Mouse (Mus musculus) small intestine, adult 2 months (tissue): ENCODE results near the gene Cacna1d. TPM values are rescaled to one million over a fixed set of nuclear protein-coding genes. Genes with fewer than 3 reads are reported as not detected.

Source experiments
- H3K27ac ChIP-seq: fragments of 200-500 bp; 2 replicates; pipeline ENCODE4 v1.5.1; 2012; ENCODE audit warnings: low read depth, low read length, control low read depth, inconsistent platforms; ENCODE audit not compliant: insufficient read depth
- H3K27me3 ChIP-seq: fragments of 200-500 bp; 2 replicates; pipeline ENCODE4 v1.6.1; 2012; ENCODE audit warnings: mild to moderate bottlenecking, moderate library complexity, low read length, inconsistent platforms; ENCODE audit not compliant: control insufficient read depth, insufficient read depth
- H3K36me3 ChIP-seq: fragments of 200-500 bp; 2 replicates; pipeline ENCODE4 v1.6.1; 2012; ENCODE audit warnings: mild to moderate bottlenecking, low read length, control low read depth, inconsistent platforms; ENCODE audit not compliant: control insufficient read depth, insufficient read depth
- H3K4me1 ChIP-seq: fragments of 200-500 bp; 2 replicates; pipeline ENCODE4 v1.6.1; 2012; ENCODE audit warnings: low read length, inconsistent platforms, mixed read lengths; ENCODE audit not compliant: control insufficient read depth, insufficient read depth, insufficient read length
- H3K4me3 ChIP-seq: fragments of 200-500 bp; 2 replicates; pipeline ENCODE4 v1.5.1; 2012; ENCODE audit warnings: low read depth, mild to moderate bottlenecking, control low read depth, inconsistent platforms, low read length, moderate library complexity
- CTCF ChIP-seq: fragments of 200-500 bp; IDR thresholded peaks from 2 replicates; pipeline ENCODE4 v1.5.1; 2012; ENCODE audit warnings: low read depth, mild to moderate bottlenecking, control low read depth, inconsistent platforms, low read length, moderate library complexity, mixed read lengths; ENCODE audit not compliant: insufficient replicate concordance, insufficient read length; ENCODE audit errors: extremely low read depth
- POLR2A ChIP-seq: fragments of 200-500 bp; IDR thresholded peaks from 2 replicates; pipeline ENCODE4 v1.6.1; 2012; ENCODE audit warnings: low read depth, mild to moderate bottlenecking, control low read depth, inconsistent platforms, low read length, moderate library complexity
- WGBS: fragments of 180-500 bp; shearing (Covaris S2); methylation state at CpG from one replicate; pipeline ENCODE4 v1.1.7; 2018; 5-methylcytosine and 5-hydroxymethylcytosine counted together
- polyA plus RNA-seq: library from polyadenylated mRNA; depleted of rRNA; stranded (reverse); fragments of >200 nt; gene quantifications from 2 replicates; pipeline ENCODE4 v1.2.3, GENCODE M21; 2012

Gene Cacna1d
- polyA plus RNA-seq, 1 experiment = 2.3 TPM

GRCm38 (mm10) chr14:30196959-30197358 lies 294.3 kb downstream of the Cacna1d start:
- Histone ChIP-seq H3K4me1 (no peaks in the 10 kb centered on the region), H3K36me3 (no peaks in the 10 kb centered on the region), H3K27me3 (no peaks in the 10 kb centered on the region), H3K27ac (no peak overlapping the region), H3K4me3 (no peak overlapping the region)
- TF ChIP-seq CTCF (no peak), POLR2A (no peak)
- 24% methylated on average over 1 of the region's 1 CpGs for WGBS

GRCm38 (mm10) chr14:30196235-30196634 lies 295.0 kb downstream of the Cacna1d start:
- Histone ChIP-seq H3K27me3 (no peaks in the 10 kb centered on the region), H3K27ac (no peak overlapping the region), H3K4me1 (no peaks in the 10 kb centered on the region), H3K4me3 (no peak overlapping the region), H3K36me3 (no peaks in the 10 kb centered on the region)
- WGBS = 50% methylated on average over 5 of the region's 5 CpGs
- TF ChIP-seq CTCF (no peak), POLR2A (no peak)

- H3K27me3 ChIP-seq = no peaks in the 10 kb centered on the region
- TF ChIP-seq POLR2A (no peak), CTCF (no peak)
- WGBS = 84% methylated on average over 5 of the region's 5 CpGs
- no peak overlapping the region for H3K4me3 ChIP-seq
- H3K36me3 ChIP-seq = no peaks in the 10 kb centered on the region
- H3K27ac ChIP-seq = no peak overlapping the region
- H3K4me1 ChIP-seq = no peaks in the 10 kb centered on the region
Measured at GRCm38 (mm10) chr14:30190308-30190971, 300.8 kb downstream of the Cacna1d start.

DNA sequence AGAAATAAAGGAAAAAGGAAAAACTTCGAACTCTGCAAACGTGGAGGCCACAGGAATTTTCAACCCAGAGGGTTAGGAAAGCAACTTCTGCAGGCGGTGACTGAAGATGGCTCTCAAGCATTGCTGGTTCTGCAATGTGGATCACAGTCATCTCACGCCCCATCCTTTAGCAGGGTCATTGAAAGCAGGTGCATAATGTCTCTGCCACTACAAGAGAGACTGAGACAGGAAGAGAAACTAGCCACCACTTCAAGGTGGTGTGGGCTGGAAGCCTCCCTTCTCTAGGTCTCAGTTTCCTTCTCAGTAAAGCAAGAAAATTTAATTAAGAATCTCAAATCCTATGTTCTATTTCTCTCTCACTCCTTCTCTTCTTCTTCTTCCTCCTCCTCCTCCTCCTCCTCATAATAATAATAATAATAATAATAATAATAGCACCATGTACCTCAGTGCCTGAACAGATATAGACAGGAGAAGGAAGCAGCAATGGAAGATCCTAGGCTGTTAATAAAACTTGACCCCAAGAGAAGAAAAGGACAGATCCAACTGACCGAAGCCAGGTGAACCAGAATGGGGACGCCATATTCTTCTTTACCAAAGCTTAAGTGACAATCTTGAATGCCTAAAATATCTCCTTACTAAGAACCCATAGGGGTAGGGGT lies 305.5 kb downstream of the Cacna1d start:
- TF ChIP-seq POLR2A = no peak
- TF ChIP-seq CTCF = no peak
- Histone ChIP-seq H3K4me3 (no peak overlapping the region), H3K27me3 (no peaks in the 10 kb centered on the region), H3K4me1 (0 out of 2 replicates have a peak, but pooled peaks cover 2% of the 10 kb centered on the region), H3K36me3 (no peaks in the 10 kb centered on the region), H3K27ac (peak overlapping the region; percentile 61)
- WGBS = 83% methylated on average over 6 of the region's 6 CpGs

GRCm38 (mm10) chr14:30184445-30185152 lies 306.7 kb downstream of the Cacna1d start:
- 59% methylated on average over 13 of the region's 13 CpGs for WGBS
- H3K4me3 ChIP-seq = no peak overlapping the region

DNA sequence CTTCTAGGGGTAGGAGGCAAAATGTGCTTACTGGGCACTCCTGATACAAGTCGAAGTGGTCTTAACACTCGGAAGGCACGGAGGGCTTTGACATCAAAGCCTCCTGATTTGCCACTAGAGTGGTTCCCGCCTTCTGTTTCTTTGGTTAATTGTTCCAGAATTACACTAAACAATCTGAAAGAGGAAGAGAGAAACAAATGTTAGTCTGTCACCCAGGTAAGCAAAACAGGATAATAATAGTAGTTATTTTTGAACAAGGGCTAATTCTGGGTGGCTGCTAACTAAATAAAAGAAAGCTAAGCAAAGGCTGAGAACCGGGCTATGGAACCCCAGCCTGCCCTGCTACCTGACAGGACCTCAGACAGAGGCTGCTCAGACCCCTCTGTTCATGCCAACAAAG lies 307.2 kb downstream of the Cacna1d start:
- Histone ChIP-seq H3K4me3 (no peak overlapping the region), H3K4me1 (0 out of 2 replicates have a peak, but pooled peaks cover 2% of the 10 kb centered on the region), H3K27me3 (no peaks in the 10 kb centered on the region), H3K27ac (peak overlapping the region; percentile 74), H3K36me3 (no peaks in the 10 kb centered on the region)
- 77% methylated on average over 5 of the region's 5 CpGs for WGBS
- no peak for TF ChIP-seq POLR2A

More at GRCm38 (mm10) chr14:30184445-30185152, 306.7 kb downstream of the Cacna1d start:
- TF ChIP-seq POLR2A (no peak), CTCF (no peak)
- H3K27me3 ChIP-seq = no peaks in the 10 kb centered on the region
- H3K4me1 ChIP-seq = 0 out of 2 replicates have a peak, but pooled peaks cover 2% of the 10 kb centered on the region
- H3K36me3 ChIP-seq = no peaks in the 10 kb centered on the region
- H3K27ac ChIP-seq = peak overlapping the region; percentile 74

DNA sequence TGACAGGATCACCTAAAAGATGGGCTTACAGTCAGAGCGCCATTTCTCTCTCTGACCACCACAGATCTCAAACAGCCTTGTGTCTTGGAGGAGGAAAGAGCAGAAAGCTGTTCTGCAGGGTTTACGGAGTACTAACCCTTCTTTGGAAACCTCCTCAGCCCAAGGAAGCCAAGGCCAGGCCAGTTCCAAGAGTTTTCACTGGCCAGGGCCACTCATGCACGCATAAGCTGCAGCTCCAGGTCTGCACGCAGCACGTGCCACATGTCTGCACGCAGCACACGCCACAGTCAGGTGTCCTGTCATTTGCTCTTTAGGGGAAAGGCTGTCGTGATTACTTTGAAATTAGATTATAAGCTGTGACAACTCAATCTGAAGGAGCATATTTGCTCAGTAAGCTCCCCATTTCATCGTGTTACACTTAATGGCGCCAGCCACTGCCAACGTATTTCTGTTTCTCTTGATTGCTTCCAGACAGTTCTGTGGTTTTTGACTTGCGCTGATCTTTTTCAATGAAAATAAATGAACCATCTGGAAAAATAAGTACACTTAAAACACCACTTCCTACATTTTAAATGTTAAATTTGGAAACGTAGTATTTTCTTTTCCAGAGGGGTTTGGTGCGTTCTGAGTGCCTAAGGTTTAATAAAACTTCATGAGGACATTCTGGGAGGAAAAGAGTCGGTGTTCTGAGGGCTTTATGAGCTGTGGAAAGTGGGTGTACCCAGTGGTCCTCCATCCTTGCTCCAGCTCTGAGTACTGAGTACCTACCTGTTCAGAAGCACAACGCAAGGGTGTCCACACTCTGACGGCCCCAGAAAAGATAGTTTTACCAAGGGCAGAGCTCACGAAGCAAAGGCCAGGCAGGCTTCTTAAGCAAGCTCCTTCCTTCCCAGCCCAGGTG lies 308.4 kb downstream of the Cacna1d start:
- 0 out of 2 replicates have a peak, but pooled peaks cover 2% of the 10 kb centered on the region for H3K4me1 ChIP-seq
- peak overlapping the region; percentile 59; the same call in 1 of the 2 replicates for H3K27ac ChIP-seq
- no peaks in the 10 kb centered on the region for H3K27me3 ChIP-seq
- 84% methylated on average over 18 of the region's 18 CpGs for WGBS
- no peaks in the 10 kb centered on the region for H3K36me3 ChIP-seq
- TF ChIP-seq CTCF = no peak
- TF ChIP-seq POLR2A = no peak
- H3K4me3 ChIP-seq = no peak overlapping the region
